In genomic region chr12:79261035-79261434, GRCm38 (mm10) we compare ENCODE assay signal across 11 mouse cellular contexts. TPM values are rescaled to one million over a fixed set of nuclear protein-coding genes. Genes with fewer than 3 reads are reported as not detected.
DNase-seq lines count a peak whose midpoint lies in the region; ATAC-seq and TF ChIP-seq lines count a peak whose summit lies in the region.
"Had no signal": no experiment of that assay in that cellular context is flagged by ENCODE, and none has a peak within 500 bp of the region (broad histone marks: within the 10 kb centered on the region; RNA-seq: fewer than 3 reads in every experiment).

No protein-coding gene starts in this region.

- H3K4me1 ChIP-seq in ES-Bruce4 (ENCODE audit: control insufficient read depth, insufficient read depth, low read length): no peaks in the 10 kb centered on the region
- H3K4me1 ChIP-seq in embryonic facial prominence, embryonic 10.5 days: no peaks in the 10 kb centered on the region
- H3K4me1 ChIP-seq in liver, postnatal 0 days (ENCODE audit: insufficient read depth): no peaks in the 10 kb centered on the region
- H3K4me1 ChIP-seq: heart, embryonic 13.5 days; megakaryocyte, embryonic 14.5 days had no signal

- peaks cover 23% of the 10 kb centered on the region for H3K36me3 ChIP-seq in ES-Bruce4 (ENCODE audit: control insufficient read depth, insufficient read depth, low read length, poor library complexity, severe bottlenecking)
- peaks cover 90% of the 10 kb centered on the region for H3K36me3 ChIP-seq in embryonic facial prominence, embryonic 10.5 days (replicated peaks)
- peaks cover 83% of the 10 kb centered on the region for H3K36me3 ChIP-seq in liver, postnatal 0 days (replicated peaks; ENCODE audit: insufficient read depth, low read length)

- TF ChIP-seq POLR2A in ES-Bruce4 (IDR thresholded peaks at IDR 0.05; ENCODE audit: insufficient read depth, low read length): no peak

- 55% methylated on average over 5 of the region's 5 CpGs for WGBS in embryonic facial prominence, embryonic 10.5 days
- 60% methylated on average over 5 of the region's 5 CpGs for WGBS in liver, postnatal 0 days (ENCODE audit: insufficient replicate concordance)

- DNase-seq in cerebellum, adult 9-10 months: peak; percentile 13
- DNase-seq in cerebellum, adult 8-10 months: no peak
- DNase-seq in layer of hippocampus, adult 11-12 months (ENCODE audit: low spot score): peak; percentile 48
- DNase-seq in layer of hippocampus, adult 9-11 months: no peak
- DNase-seq in embryonic facial prominence, embryonic 10.5 days (ENCODE audit: low spot score): peak; percentile 57
- peak; percentile 59 for DNase-seq in liver, postnatal 0 days
- peak; percentile 57 for DNase-seq in thymus, postnatal 4 days

- no peak for ATAC-seq in liver, postnatal 0 days

- no peaks in the 10 kb centered on the region for H3K9me3 ChIP-seq in ES-Bruce4 (replicated peaks; ENCODE audit: control insufficient read depth, insufficient read depth, low read length, poor library complexity, severe bottlenecking)
- no peaks in the 10 kb centered on the region for H3K9me3 ChIP-seq in embryonic facial prominence, embryonic 10.5 days
- no peaks in the 10 kb centered on the region for H3K9me3 ChIP-seq in liver, postnatal 0 days (ENCODE audit: low read length)
- H3K9me3 ChIP-seq: G1E; heart, embryonic 13.5 days; megakaryocyte, embryonic 14.5 days had no signal

- H3K9ac ChIP-seq in ES-Bruce4 (ENCODE audit: low read depth, poor library complexity, severe bottlenecking): no peak overlapping the region
- no peak overlapping the region for H3K9ac ChIP-seq in liver, postnatal 0 days (replicated peaks)
- H3K9ac ChIP-seq: heart, embryonic 13.5 days had no signal

- H3K27ac ChIP-seq in ES-Bruce4 (ENCODE audit: insufficient read depth, low read length): no peak overlapping the region
- no peak overlapping the region for H3K27ac ChIP-seq in embryonic facial prominence, embryonic 10.5 days (replicated peaks)
- no peak overlapping the region for H3K27ac ChIP-seq in liver, postnatal 0 days (ENCODE audit: low read depth)
- H3K27ac ChIP-seq: heart, embryonic 13.5 days had no signal

- H3K4me2 ChIP-seq in liver, postnatal 0 days (ENCODE audit: low read depth, low read length): no peak overlapping the region
- H3K4me2 ChIP-seq: heart, embryonic 13.5 days had no signal

- no peak overlapping the region for H3K4me3 ChIP-seq in ES-Bruce4 (ENCODE audit: low read depth, low read length)
- no peak overlapping the region for H3K4me3 ChIP-seq in embryonic facial prominence, embryonic 10.5 days
- no peak overlapping the region for H3K4me3 ChIP-seq in liver, postnatal 0 days (ENCODE audit: low read depth, low read length)
- H3K4me3 ChIP-seq: heart, embryonic 13.5 days; megakaryocyte, embryonic 14.5 days had no signal

- TF ChIP-seq CTCF in ES-Bruce4 (IDR thresholded peaks at IDR 0.05; ENCODE audit: low read depth, low read length): peak; percentile 49
- TF ChIP-seq CTCF in liver, postnatal 0 days (IDR thresholded peaks at IDR 0.05; ENCODE audit: low read depth): peak; percentile 58

- no peak for TF ChIP-seq EP300 in ES-Bruce4 (IDR thresholded peaks at IDR 0.05; ENCODE audit: insufficient read depth, low read depth, low read length)
- TF ChIP-seq EP300 in liver, postnatal 0 days (IDR thresholded peaks at IDR 0.05; ENCODE audit: low read depth): no peak

- no peaks in the 10 kb centered on the region for H3K27me3 ChIP-seq in ES-Bruce4 (ENCODE audit: control insufficient read depth, insufficient read depth, low read length, poor library complexity, severe bottlenecking)
- no peaks in the 10 kb centered on the region for H3K27me3 ChIP-seq in embryonic facial prominence, embryonic 10.5 days (replicated peaks; ENCODE audit: low read depth, poor library complexity, severe bottlenecking)
- H3K27me3 ChIP-seq in liver, postnatal 0 days (ENCODE audit: insufficient read depth, low read length): no peaks in the 10 kb centered on the region
- H3K27me3 ChIP-seq: heart, embryonic 13.5 days; megakaryocyte, embryonic 14.5 days had no signal

RNA-seq across cellular contexts. Expression of gene Zfyve26, which starts 35.1 kb away (rescaled TPM):
- 32.2 and 33.6 TPM in 2 replicates for polyA plus RNA-seq in ES-Bruce4 (2011; ENCODE audit: insufficient read depth, insufficient read length, low read depth, missing spikeins)
- polyA plus RNA-seq in embryonic facial prominence, embryonic 10.5 days (2016; fragmentation: Nextera tagmentation; extraction: Ambion mirVana): 15.2 and 16.5 TPM in 2 replicates
- polyA plus RNA-seq in liver, postnatal 0 days (2015; fragmentation: Nextera tagmentation; extraction: Ambion mirVana): 4.2 and 4.8 TPM in 2 replicates

RNA-seq across cellular contexts. Expression of gene Rad51b, which starts 36.0 kb away (rescaled TPM):
- 13.8 and 14.0 TPM in 2 replicates for polyA plus RNA-seq in ES-Bruce4 (2011; ENCODE audit: insufficient read depth, insufficient read length, low read depth, missing spikeins)
- 6.4 and 8.4 TPM in 2 replicates for polyA plus RNA-seq in embryonic facial prominence, embryonic 10.5 days (2016; fragmentation: Nextera tagmentation; extraction: Ambion mirVana)
- 2.5 TPM in 2 replicates for polyA plus RNA-seq in liver, postnatal 0 days (2015; fragmentation: Nextera tagmentation; extraction: Ambion mirVana)

RNA-seq across cellular contexts. Expression of gene Rdh12, which starts 52.3 kb away (rescaled TPM):
- 1.6 and 2.1 TPM in 2 replicates for polyA plus RNA-seq in ES-Bruce4 (2011; ENCODE audit: insufficient read depth, insufficient read length, low read depth, missing spikeins)
- polyA plus RNA-seq in embryonic facial prominence, embryonic 10.5 days (2016; fragmentation: Nextera tagmentation; extraction: Ambion mirVana): 1.0 and 1.8 TPM in 2 replicates
- 1.6 and 1.8 TPM in 2 replicates for polyA plus RNA-seq in liver, postnatal 0 days (2015; fragmentation: Nextera tagmentation; extraction: Ambion mirVana)
- polyA plus RNA-seq: G1E had no signal

Comparison
In these comparisons a context has a peak if more than half of its experiments do, and no peak if none do; other contexts are left out.
1. DNase-seq: peak in cerebellum, adult 9-10 months (single experiment), layer of hippocampus, adult 11-12 months (single experiment), embryonic facial prominence, embryonic 10.5 days (single experiment), liver, postnatal 0 days (single experiment) and thymus, postnatal 4 days (single experiment); none in cerebellum, adult 8-10 months (single experiment) and layer of hippocampus, adult 9-11 months (single experiment).